ENCODE assay signal across 8 mouse cellular contexts in the genomic region with DNA sequence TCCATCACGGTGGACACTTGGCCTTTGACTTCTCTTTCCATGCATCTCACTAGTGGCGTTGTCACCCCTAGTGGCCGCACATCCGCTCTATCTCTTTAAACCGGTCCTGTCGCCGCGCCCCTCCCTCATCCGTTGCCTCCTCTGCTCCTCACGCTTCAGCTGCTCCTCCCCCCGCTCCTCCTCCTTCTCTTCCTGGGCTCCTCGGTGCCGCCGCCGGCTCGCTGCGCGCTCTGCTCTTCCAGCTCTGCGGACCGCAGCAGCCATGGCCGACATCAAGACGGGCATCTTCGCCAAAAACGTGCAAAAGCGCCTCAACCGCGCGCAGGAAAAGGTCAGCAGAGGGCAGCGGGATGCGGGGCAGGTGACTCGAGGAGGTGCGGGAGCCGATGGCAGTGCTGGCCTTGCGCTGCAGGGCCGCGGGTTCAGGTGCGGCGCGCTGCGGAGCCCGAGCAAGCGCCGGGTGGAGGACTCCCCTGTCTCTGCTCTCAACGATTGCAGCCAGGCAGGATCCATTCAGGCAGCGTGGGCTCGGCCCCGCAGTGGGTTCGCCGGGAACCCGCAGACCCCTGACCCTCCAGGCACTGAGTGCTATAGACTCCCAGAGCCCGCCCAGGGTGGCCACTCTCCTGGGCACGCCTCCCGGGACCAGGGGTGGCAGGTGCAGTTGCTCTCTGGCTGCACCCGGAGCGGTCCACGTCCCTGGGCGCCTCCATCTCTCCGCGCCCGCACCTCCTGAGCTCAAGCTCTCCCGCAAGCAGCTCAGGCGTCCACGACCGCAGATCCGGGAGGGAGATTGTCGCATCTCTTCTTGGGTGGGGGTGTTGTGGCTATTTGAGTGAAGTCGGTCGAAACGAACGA. TPM values are rescaled to one million over a fixed set of nuclear protein-coding genes. Genes with fewer than 3 reads are reported as not detected.
A peak's percentile ranks its signal among the peaks of the same experiment; 100 is the strongest.
DNase-seq lines count a peak whose midpoint lies in the region; ATAC-seq and TF ChIP-seq lines count a peak whose summit lies in the region.

A gene (plus strand): TSS at position 35 of the 858 bp plus-strand sequence.

- intact Hi-C loops in left cerebral cortex, adult 2 months (cut with DNase I): loop anchor here (1.0 to 5.0 kb wide), 5 partner anchors 54 to 154 kb away; no protein-coding TSS in a partner anchor

- peak; percentile 79 to 88 for DNase-seq in adrenal gland, adult (ENCODE audit: inconsistent age in 2 of 2, low spot score in 1 of 2)
- peak; percentile 93 for DNase-seq in embryo, embryonic 10 days (ENCODE audit: low spot score)
- peak; percentile 57 for DNase-seq in gastrocnemius, postnatal 25 days
- DNase-seq in left cerebral cortex, adult 2 months (ENCODE audit: extremely low spot score in 1 of 2, low spot score in 2 of 2): peak; percentile 86 to 89
- peak; percentile 64 for DNase-seq in lung, postnatal 25 days (ENCODE audit: low spot score)
- peak; percentile 95 to 96 for DNase-seq in right cerebral cortex, postnatal 10 days (ENCODE audit: low spot score in 2 of 2)
- no peak for DNase-seq in adipocyte (ENCODE audit: low spot score)

- H3K27ac ChIP-seq in left cerebral cortex, adult 2 months: peak within 1 kb of the TSS; percentile 96

- peak within 1 kb of the TSS; percentile 96 for H3K4me3 ChIP-seq in left cerebral cortex, adult 2 months

- ATAC-seq in inflammation-experienced regulatory T-cells, adult 6 months: peak; percentile 82

- TF ChIP-seq CTCF in left cerebral cortex, adult 2 months (IDR thresholded peaks at IDR 0.05): peak; percentile 57

RNA-seq across cellular contexts. Expression of the gene that starts here (rescaled TPM):
- under 1 TPM; 0.24 to 0.54 TPM for total RNA-seq in gastrocnemius, postnatal 25 days (2021)
- polyA plus RNA-seq in inflammation-experienced regulatory T-cells, adult 6 months (2017; shearing (Covaris generic)): 1 to 10 TPM in 1 of 3 experiments, under 1 TPM in 2; 0.18 to 1.2 (median 0.74) TPM
- total RNA-seq in left cerebral cortex, adult 2 months (2021): 100 to 1,000 TPM; 189 to 218 TPM

Comparison
In these comparisons a context has a peak if more than half of its experiments do, and no peak if none do; other contexts are left out.
1. RNA of the gene that starts here (total RNA-seq): 189 to 218 TPM in left cerebral cortex, adult 2 months; 0.24 to 0.54 TPM in gastrocnemius, postnatal 25 days; every median in the first group is over 100 times any median in the second.
2. Peak in DNase-seq in gastrocnemius, postnatal 25 days; RNA of the gene not detected or under 1 TPM.